Mouse (Mus musculus): Measurements from ENCODE around the gene Gm6370.
"Not testable (repeated sequence)": the region's sequence is repeated elsewhere in the genome, so short reads cannot be mapped to it uniquely, and the experiment has no call there.

Gm6370 gene

DNA sequence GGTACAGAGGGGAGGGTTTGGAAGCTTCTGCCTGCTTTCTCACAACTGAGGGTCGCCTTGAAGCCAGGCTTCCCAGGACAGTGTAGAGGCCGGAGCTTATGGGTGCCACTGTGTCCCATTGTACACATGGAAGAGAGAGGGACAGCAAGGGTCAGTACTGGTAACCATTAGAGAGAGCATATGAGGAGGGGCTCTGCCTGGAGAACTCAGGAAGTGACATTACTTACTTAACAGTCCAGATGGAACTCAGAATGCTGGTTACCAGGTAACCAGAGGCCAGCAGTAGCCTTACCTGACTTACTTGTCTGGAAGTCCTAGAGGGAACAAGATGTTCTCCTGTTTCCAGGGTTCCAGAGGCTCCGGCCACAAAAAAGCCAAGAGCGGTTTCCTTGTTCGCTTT, at the start of gene Gm6370:
Gene Gm6370, plus strand, starts transcription at position 301 of the 400 bp plus-strand sequence.
- not testable (repeated sequence) for DNase-seq

DNA sequence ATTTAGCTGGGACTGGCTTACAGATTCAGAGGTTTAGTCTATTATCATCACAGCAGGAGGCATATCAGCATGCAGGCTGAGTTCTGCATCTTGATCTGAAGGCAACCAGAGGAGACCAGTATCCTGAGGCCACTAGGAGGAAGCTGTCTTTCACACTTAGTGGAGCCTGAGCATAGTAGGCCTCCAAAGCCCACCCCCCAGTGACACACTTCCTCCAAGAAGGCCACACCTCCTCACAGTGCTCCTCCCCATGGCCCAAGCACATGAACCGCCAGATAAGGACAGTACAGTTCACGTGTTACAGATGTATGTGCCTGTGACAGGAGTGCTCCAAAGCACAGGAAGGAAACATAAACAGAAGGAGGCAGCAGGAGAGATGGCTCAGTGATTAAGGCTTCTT, 48.4 kb upstream of the Gm6370 start:
- DNase-seq = no peak

DNA sequence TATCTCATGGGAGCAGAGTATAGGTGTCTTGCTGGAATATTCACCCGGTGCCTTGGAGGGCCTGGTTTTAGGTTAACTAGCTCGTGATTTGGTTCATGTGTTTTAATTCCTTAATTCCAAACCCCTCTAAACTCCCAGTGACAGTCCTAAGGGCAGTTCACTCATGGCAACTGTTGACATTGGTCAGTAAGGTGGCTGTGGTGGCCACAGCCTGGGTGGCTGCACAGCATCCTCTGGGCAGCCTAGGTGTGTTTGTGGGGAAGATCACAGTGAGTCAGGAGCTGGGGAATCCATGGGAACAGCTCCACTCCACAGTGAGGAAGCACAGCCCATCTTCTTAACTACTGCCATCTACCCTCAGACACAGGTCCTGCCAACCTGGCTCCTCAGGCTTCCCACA, 44.5 kb upstream of the Gm6370 start:
- no peak for DNase-seq

DNA sequence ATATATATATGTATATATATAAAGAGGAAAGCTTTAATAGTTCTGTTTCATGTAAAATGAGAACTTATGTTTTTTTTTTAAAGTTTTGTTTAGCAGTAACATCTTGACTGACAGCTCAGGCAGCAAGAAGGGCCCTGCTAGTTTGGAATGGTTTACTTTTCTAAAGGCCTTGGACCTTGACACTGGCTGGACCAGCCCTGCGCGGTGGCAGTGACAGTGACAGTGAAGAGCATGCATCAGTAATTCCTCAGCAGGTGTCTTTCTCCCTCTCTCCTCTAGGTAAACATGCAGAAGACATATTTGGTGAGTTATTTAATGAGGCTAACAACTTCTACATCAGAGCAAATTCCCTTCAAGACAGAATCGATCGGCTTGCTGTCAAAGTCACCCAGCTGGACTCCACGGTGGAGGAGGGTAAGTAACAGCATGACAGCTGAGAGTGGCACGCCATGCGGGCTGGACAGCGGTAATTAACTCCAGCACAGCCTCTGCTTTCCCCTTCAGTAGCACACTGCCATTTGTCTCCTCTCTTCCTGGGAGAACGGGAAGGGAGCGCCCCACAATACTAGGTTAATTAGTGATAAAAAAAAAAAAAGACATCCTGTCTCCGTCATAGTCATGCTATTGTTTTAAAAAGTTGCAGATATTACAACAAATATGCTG, 39.4 kb upstream of the Gm6370 start:
- DNase-seq = no peak

DNA sequence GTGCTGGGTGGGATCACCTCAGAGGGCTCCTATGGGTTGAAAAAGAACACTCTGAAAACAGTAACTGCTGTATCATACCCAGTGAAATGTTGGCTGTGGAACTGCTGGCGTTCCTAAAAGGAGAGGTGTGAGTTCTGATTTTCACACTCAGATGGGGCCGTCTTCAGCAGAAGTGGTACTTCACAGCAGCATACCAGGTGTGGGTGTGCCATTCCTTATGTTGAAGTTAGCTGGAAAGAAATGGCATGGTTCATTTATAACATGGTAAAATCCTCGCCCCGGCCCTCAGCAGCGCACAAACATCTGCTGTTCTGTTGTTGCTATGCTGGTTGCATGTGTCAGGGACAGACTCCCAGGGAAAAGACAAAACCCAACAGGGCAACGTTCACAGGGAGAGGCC, 37.6 kb upstream of the Gm6370 start:
- DNase-seq = no peak

DNA sequence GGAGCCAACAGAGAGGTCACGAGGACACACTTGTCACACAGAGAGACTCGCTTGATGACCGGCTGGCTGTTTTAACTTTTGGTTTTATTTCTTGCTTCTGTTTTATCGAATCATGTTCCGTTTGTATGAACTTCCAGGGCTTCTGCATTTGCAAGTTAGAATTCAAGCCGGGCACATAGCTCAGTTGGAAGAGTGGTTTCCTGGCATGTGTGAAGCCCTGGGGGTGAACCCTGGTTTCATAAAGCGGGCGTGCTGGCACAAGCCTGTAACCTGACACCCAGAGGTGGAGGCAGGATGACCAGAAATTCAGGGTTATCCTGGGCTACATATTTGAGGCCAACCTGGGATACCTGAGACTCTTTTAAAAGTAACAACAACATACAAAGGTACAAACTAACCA, 29.6 kb upstream of the Gm6370 start:
- DNase-seq = no peak

DNA sequence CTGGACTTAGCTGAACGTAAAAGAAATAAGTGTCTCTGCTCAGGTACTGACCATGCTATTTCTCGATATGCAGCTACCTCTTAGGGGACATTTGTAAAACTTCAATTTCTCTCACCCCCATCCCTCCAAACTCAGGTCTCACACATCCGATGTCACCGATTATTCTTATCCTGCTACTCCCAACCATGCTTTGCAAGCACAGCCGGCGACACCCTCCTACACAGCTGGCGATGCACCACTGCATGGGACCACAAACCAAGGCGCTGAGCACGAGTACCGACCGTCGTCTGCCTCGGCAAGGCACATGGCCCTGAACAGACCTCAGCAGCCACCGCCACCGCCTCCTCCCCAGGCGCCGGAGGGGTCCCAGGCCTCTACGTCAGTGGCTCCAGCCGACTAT, 24.5 kb upstream of the Gm6370 start:
- DNase-seq = no peak

DNA sequence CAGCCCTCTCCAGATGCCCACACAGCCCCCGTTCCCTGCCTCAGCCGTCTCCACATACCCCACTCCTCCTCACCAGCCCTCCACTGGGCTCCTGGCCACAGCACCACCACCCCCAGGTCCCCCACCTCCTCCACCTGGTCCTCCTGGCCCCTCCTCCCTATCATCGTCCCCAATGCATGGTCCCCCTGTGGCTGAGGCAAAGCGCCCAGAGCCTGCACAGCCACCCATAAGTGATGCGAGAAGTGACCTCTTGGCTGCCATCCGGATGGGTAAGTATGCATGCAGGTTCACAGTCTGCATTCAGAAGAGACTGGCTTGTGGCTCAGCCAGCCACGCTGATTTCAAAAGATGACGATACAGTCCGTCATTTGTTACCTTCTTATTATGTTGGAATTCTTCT, 22.9 kb upstream of the Gm6370 start:
- DNase-seq = no peak

DNA sequence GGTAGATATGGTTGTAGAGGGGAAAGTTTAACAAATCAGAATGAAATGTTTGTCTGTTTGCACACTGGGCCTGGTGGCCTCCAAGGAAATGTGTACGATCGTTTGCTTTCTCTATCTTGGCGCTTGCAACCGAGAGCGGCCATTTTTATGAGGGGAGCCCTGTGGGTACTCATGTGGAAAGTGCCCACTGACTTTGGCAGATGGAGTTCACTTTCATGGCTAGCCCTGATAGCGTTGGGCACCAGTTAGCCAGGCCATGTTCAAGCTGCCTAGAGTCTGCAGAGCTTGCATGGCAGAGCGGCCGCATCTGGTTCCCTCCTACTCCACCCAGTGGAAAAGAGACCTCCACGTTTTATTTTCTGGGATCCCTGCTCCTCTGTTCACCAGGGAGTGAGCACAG, 20.3 kb upstream of the Gm6370 start:
- no peak for DNase-seq

DNA sequence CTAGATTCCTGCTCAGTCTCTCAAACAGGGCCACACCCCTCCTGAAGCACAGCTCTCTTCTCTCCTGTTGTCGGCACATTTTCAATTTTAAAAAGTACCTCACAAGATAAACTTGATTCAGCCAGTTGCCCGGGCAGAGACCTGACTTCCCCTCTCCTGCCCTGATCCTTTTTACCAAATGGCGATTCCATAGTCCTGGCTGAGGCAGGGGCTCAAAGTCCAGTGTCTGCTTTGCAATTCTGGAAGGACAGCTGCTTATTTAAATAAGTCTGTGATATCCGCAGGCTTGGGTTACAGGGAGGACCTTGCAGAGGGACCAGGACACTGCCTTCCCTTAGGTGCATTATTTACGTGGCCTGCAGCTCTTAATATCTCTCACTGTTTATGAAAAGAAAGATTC, 19.9 kb upstream of the Gm6370 start:
- DNase-seq = no peak

DNA sequence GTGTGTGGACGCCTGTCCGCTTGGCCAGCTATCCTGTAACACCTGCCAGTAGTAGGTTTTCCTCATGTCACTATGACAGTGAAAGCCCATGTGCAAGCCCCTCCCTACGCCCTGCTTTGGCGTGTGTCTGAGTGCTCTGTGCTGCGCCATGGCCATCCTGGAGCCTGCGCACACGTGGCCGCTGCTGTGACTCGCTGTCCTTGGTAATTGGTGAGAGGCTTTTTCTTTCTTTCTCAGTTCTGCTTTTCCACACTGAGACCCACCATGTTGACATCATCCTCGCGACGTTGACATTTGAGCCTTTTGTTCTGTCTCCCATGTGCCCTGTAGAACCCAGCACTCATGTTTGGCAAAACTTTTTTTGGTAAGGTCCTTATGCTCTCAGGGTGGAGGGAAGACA, 19.3 kb upstream of the Gm6370 start:
- DNase-seq = no peak

DNA sequence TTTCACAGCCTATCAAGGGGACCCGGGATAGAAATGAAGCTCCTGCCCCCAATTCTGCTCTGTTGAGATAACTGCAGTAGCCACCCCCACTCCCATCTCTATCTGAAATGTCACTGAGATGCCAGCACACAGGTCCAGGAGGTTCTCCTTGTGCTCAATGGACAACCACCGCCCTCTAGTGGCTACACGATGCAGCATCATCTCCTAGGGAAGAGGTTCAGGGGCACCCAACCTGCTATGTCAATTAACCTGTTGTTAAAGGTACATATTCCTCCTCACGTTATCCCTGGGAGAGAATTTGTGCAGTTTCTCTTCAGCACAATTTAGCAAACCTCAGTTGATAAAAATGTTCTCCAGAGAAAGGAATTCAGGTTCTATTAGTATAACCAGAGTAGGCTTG, 11.6 kb upstream of the Gm6370 start:
- peak; percentile 7 for DNase-seq

DNA sequence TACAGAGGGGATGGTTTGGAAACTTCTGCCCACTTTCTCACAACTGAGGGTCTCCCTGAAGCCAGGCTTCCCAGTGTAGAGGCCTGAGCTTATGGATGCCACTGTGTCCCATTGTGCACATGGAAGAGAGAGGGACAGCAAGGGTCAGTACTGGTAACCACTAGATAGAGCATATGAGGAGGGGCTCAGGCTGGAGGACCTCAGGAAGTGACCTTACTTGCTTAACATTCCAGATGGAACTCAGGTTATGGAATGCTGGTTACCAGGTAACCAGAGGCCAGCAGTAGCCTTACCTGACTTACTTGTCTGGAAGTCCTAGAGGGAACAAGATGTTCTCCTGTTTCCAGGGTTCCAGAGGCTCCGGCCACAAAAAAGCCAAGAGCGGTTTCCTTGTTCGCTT, 9.5 kb upstream of the Gm6370 start, which contains the start of gene Gm6408:
Gene Gm6408, plus strand, starts transcription at position 301 of the 400 bp plus-strand sequence.
- not testable (repeated sequence) for DNase-seq

DNA sequence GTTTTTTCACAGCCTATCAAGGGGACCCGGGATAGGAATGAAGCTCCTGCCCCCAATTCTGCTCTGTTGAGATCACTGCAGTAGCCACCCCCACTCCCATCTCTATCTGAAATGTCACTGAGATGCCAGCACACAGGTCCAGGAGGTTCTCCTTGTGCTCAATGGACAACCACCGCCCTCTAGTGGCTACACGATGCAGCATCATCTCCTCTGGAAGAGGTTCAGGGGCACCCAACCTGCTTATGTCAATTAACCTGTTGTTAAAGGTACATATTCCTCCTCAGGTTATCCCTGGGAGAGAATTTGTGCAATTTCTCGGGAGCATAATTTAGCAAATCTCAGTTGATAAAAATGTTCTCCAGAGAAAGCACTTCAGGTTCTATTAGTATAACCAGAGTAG, 2.2 kb upstream of the Gm6370 start:
- peak; percentile 7 for DNase-seq

DNA sequence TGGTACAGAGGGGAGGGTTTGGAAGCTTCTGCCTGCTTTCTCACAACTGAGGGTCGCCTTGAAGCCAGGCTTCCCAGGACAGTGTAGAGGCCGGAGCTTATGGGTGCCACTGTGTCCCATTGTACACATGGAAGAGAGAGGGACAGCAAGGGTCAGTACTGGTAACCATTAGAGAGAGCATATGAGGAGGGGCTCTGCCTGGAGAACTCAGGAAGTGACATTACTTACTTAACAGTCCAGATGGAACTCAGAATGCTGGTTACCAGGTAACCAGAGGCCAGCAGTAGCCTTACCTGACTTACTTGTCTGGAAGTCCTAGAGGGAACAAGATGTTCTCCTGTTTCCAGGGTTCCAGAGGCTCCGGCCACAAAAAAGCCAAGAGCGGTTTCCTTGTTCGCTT, 10.9 kb downstream of the Gm6370 start, which contains the start of gene 4930449I24Rik:
Gene 4930449I24Rik, plus strand, starts transcription at position 301 of the 400 bp plus-strand sequence.
- DNase-seq = not testable (repeated sequence)

DNA sequence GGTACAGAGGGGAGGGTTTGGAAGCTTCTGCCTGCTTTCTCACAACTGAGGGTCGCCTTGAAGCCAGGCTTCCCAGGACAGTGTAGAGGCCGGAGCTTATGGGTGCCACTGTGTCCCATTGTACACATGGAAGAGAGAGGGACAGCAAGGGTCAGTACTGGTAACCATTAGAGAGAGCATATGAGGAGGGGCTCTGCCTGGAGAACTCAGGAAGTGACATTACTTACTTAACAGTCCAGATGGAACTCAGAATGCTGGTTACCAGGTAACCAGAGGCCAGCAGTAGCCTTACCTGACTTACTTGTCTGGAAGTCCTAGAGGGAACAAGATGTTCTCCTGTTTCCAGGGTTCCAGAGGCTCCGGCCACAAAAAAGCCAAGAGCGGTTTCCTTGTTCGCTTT, 22.7 kb downstream of the Gm6370 start, which contains the start of gene Gm3402:
Gene Gm3402, plus strand, starts transcription at position 301 of the 400 bp plus-strand sequence.
- DNase-seq = not testable (repeated sequence)

DNA sequence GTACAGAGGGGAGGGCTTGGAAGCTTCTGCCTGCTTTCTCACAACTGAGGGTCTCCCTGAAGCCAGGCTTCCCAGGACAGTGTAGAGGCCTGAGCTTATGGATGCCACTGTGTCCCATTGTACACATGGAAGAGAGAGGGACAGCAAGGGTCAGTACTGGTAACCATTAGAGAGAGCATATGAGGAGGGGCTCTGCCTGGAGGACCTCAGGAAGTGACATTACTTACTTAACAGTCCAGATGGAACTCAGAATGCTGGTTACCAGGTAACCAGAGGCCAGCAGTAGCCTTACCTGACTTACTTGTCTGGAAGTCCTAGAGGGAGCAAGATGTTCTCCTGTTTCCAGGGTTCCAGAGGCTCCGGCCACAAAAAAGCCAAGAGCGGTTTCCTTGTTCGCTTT, 34.3 kb downstream of the Gm6370 start, which contains the start of gene Gm3404:
Gene Gm3404, plus strand, starts transcription at position 301 of the 400 bp plus-strand sequence.
- not testable (repeated sequence) for DNase-seq

DNA sequence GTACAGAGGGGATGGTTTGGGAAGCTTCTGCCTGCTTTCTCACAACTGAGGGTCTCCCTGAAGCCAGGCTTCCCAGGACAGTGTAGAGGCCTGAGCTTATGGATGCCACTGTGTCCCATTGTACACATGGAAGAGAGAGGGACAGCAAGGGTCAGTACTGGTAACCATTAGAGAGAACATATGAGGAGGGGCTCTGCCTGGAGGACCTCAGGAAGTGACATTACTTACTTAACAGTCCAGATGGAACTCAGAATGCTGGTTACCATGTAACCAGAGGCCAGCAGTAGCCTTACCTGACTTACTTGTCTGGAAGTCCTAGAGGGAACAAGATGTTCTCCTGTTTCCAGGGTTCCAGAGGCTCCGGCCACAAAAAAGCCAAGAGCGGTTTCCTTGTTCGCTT, 46.2 kb downstream of the Gm6370 start, which contains the start of gene Gm3409:
Gene Gm3409, plus strand, starts transcription at position 301 of the 400 bp plus-strand sequence.
- DNase-seq = not testable (repeated sequence)
